Mouse (Mus musculus) intestine, postnatal 0 days (tissue): ENCODE data around the gene Elmo2. TPM values are rescaled to one million over a fixed set of nuclear protein-coding genes. Genes with fewer than 3 reads are reported as not detected.

Experiments used
- ATAC-seq: fragments of 200-750 bp; cut with Nextera tagmentation; 2 replicates; pipeline ENCODE4 v1.8.0; 2017; ENCODE audit warnings: mild to moderate bottlenecking, moderate TSS enrichment, moderate library complexity
- H3K27ac ChIP-seq: fragments of 300-500 bp; sonication (generic); 2 replicates; pipeline ENCODE4 v1.5.1; 2014; ENCODE audit warnings: mild to moderate bottlenecking, low read depth, low read length, moderate library complexity
- H3K27me3 ChIP-seq: fragments of 300-500 bp; sonication (generic); replicated peaks from 2 replicates; pipeline ENCODE4 v1.6.1; 2014; ENCODE audit warnings: low read length, mixed read lengths; ENCODE audit not compliant: control insufficient read depth, insufficient read depth
- H3K36me3 ChIP-seq: fragments of 300-500 bp; sonication (generic); 2 replicates; pipeline ENCODE4 v1.6.1; 2014; ENCODE audit warnings: mild to moderate bottlenecking, moderate library complexity; ENCODE audit not compliant: control insufficient read depth, insufficient read depth
- H3K4me1 ChIP-seq: fragments of 300-500 bp; sonication (generic); replicated peaks from 2 replicates; pipeline ENCODE4 v1.6.1; 2014; ENCODE audit warnings: antibody characterized with exemption, low read length, mixed read lengths; ENCODE audit not compliant: control insufficient read depth, insufficient read depth
- H3K4me2 ChIP-seq: fragments of 300-500 bp; sonication (generic); replicated peaks from 2 replicates; pipeline ENCODE4 v1.6.1; 2014; ENCODE audit warnings: low read depth, mild to moderate bottlenecking, moderate library complexity
- H3K4me3 ChIP-seq: fragments of 300-500 bp; sonication (generic); 2 replicates; pipeline ENCODE4 v1.5.1; 2014; ENCODE audit warnings: low read depth, low read length
- H3K9ac ChIP-seq: fragments of 300-500 bp; sonication (generic); 2 replicates; pipeline ENCODE4 v1.6.1; 2014; ENCODE audit warnings: mild to moderate bottlenecking, low read depth, low read length
- H3K9me3 ChIP-seq: fragments of 300-500 bp; sonication (generic); 2 replicates; pipeline ENCODE4 v1.6.1; 2016; ENCODE audit warnings: mixed run types; ENCODE audit not compliant: control insufficient read depth
- CTCF ChIP-seq: sonication (generic); IDR thresholded peaks from 2 replicates; pipeline ENCODE4 v1.5.1; 2016; ENCODE audit warnings: low read depth, mild to moderate bottlenecking, control low read depth, antibody characterized with exemption, moderate library complexity
- WGBS: fragments of 180-500 bp; shearing (Covaris S2); extraction: QIAGEN DNeasy Blood & Tissue Kit; methylation state at CpG from one replicate; pipeline ENCODE4 v1.1.7; 2014; 5-methylcytosine and 5-hydroxymethylcytosine counted together
- polyA plus RNA-seq: library from polyadenylated mRNA; unstranded; fragments of >200 nt; fragmentation: Nextera tagmentation; extraction: Ambion mirVana; gene quantifications from 2 replicates; pipeline ENCODE4 v1.2.1, GENCODE M21; 2015

Elmo2 gene
- polyA plus RNA-seq, 1 experiment from 2014 or later = 63.6 TPM

- no peaks in the 10 kb centered on the region for H3K4me1 ChIP-seq
- H3K9ac ChIP-seq = no peak overlapping the region
- peaks cover 9% of the 10 kb centered on the region; the same call in 1 of the 2 replicates for H3K27me3 ChIP-seq
- no peak overlapping the region for H3K4me2 ChIP-seq
- no peaks in the 10 kb centered on the region for H3K9me3 ChIP-seq
- no peak overlapping the region for H3K4me3 ChIP-seq
- TF ChIP-seq CTCF = no peak
- no peak for ATAC-seq
- H3K27ac ChIP-seq = no peak overlapping the region; the same call in 1 of the 2 replicates
- WGBS = 53% methylated on average over 7 of the region's 7 CpGs
- H3K36me3 ChIP-seq = no peaks in the 10 kb centered on the region
Observed at GRCm38 (mm10) chr2:165263861-165264260, 62.4 kb downstream of the Elmo2 start.

DNA sequence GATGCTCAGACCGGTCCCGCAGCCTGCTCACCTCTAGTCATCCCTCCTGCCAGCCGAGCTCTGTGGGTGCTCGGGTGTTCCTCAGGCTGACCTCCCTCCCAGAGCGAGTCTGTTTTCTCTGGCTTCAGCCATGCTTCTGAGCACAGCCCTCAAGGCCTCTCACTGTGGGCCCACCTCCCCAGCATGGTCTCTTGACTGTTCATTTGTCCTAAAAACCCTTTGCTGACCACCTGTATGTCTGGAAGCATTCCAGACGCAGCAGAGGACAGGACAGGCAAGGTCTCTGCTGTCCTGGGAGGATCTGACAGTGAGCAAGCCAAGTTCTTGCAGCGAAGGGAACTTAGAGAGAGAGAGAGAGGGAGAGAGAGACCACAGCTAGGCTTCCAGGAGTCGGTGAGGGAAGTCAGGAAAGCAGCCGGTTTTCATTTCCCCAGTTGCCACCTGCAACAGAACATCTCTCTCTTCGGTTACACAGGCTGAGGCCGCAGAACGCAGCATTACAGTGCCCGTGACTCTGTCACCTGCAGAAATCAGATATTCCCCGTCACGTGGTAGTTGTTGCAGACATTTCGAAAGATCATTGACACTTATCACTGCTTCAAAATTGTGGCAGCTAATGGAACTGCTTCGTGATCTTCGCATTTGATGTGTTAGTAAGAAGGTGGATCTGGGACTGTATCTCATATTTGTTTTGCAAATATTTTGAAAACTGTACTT, 63.8 kb downstream of the Elmo2 start:
- H3K4me3 ChIP-seq = no peak overlapping the region
- no peaks in the 10 kb centered on the region for H3K9me3 ChIP-seq
- H3K9ac ChIP-seq = no peak overlapping the region
- no peak for ATAC-seq
- WGBS = 57% methylated on average over 18 of the region's 18 CpGs
- H3K27ac ChIP-seq = no peak overlapping the region
- no peak for TF ChIP-seq CTCF
- no peak overlapping the region for H3K4me2 ChIP-seq
- no peaks in the 10 kb centered on the region for H3K36me3 ChIP-seq
- peaks cover 9% of the 10 kb centered on the region; the same call in 1 of the 2 replicates for H3K27me3 ChIP-seq
- H3K4me1 ChIP-seq = no peaks in the 10 kb centered on the region

DNA sequence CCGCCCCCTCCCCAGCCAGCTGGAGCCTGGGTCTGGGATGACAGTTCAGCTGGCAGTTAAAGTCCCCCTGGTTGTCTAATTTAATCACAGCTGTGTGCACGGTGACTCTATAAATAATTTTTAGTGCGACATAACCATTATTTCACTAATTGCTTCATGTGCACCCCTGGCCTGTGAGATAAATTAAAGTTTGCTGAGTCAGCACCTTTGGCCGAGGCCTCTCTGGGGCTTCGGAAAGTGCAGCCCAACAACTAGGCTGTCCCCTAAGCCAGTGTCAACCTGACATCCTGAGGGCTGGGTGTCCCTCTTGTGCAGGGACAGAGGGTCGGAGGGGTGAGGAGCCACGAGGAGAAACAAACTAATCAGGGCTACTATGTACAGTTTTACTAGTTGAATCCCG, 66.4 kb downstream of the Elmo2 start:
- no peak overlapping the region for H3K27ac ChIP-seq
- WGBS = 70% methylated on average over 8 of the region's 8 CpGs
- no peak for TF ChIP-seq CTCF
- no peak overlapping the region for H3K4me2 ChIP-seq
- H3K4me1 ChIP-seq = no peaks in the 10 kb centered on the region
- no peak overlapping the region for H3K9ac ChIP-seq
- no peak for ATAC-seq
- H3K9me3 ChIP-seq = no peaks in the 10 kb centered on the region
- peaks cover 11% of the 10 kb centered on the region; the same call in 1 of the 2 replicates for H3K27me3 ChIP-seq
- no peaks in the 10 kb centered on the region for H3K36me3 ChIP-seq
- no peak overlapping the region for H3K4me3 ChIP-seq

DNA sequence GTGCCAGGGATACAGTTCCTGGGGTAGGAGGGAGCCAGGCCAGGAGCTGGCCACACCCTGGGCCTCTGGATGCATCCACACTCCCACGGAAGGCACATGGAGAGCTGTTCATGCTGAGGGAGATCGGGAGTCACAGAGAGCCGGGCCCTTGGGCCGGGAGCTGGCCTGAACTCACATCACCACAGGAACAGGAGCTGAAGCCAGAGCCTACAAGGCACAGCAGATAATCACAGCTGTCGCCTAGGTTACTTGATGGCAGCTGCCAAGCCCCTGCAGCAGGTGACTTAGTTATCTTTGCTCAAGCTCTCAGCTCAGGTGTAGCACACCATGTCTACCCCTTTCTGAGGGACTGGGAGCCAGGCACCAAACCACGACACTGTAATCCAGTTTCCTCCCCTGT, 68.0 kb downstream of the Elmo2 start:
- TF ChIP-seq CTCF = no peak
- ATAC-seq = no peak
- WGBS = 67% methylated on average over 6 of the region's 6 CpGs

GRCm38 (mm10) chr2:165257151-165257834, 69.0 kb downstream of the Elmo2 start:
- no peak overlapping the region for H3K9ac ChIP-seq
- 47% methylated on average over 11 of the region's 11 CpGs for WGBS
- no peak for ATAC-seq

More for the DNA sequence above, 68.0 kb downstream of the Elmo2 start:
- H3K4me2 ChIP-seq = no peak overlapping the region
- no peaks in the 10 kb centered on the region for H3K36me3 ChIP-seq
- peaks cover 16% of the 10 kb centered on the region for H3K27me3 ChIP-seq
- H3K4me3 ChIP-seq = no peak overlapping the region
- H3K9ac ChIP-seq = no peak overlapping the region
- H3K4me1 ChIP-seq = no peaks in the 10 kb centered on the region
- H3K27ac ChIP-seq = no peak overlapping the region
- H3K9me3 ChIP-seq = no peaks in the 10 kb centered on the region

DNA sequence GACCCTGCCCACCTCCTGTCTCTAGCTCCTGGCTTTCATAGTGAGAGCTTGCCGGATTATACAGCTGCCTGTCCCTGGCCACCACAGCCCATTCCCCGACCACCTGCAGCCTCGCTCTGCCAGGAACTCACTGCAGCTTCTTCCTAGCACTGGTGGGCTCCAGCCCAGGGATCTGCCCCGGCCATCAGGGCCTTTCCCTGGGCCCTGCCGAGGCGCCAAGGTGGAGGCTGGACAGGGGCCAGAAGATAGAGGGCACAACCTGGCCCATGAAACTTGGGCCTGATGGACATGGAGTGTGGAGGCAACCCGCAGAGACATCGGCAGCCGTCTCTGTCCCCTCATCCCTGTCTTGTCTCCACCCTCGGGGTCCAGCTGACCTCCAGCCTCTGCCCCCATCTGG, 70.1 kb downstream of the Elmo2 start:
- no peak for TF ChIP-seq CTCF
- 69% methylated on average over 10 of the region's 10 CpGs for WGBS
- no peak for ATAC-seq

More at GRCm38 (mm10) chr2:165257151-165257834, 69.0 kb downstream of the Elmo2 start:
- no peak overlapping the region for H3K4me3 ChIP-seq
- H3K36me3 ChIP-seq = no peaks in the 10 kb centered on the region
- H3K27me3 ChIP-seq = peaks cover 24% of the 10 kb centered on the region
- no peaks in the 10 kb centered on the region for H3K9me3 ChIP-seq
- H3K27ac ChIP-seq = no peak overlapping the region
- H3K4me2 ChIP-seq = no peak overlapping the region
- no peaks in the 10 kb centered on the region for H3K4me1 ChIP-seq
- no peak for TF ChIP-seq CTCF

More for the DNA sequence above, 70.1 kb downstream of the Elmo2 start:
- H3K4me3 ChIP-seq = no peak overlapping the region
- no peaks in the 10 kb centered on the region for H3K9me3 ChIP-seq
- H3K36me3 ChIP-seq = no peaks in the 10 kb centered on the region
- H3K27me3 ChIP-seq = peaks cover 24% of the 10 kb centered on the region
- no peak overlapping the region for H3K9ac ChIP-seq
- no peak overlapping the region for H3K27ac ChIP-seq
- H3K4me2 ChIP-seq = no peak overlapping the region
- no peaks in the 10 kb centered on the region for H3K4me1 ChIP-seq
